Mouse (Mus musculus): Measurements from ENCODE around the gene Thbd. TPM values are rescaled to one million over a fixed set of nuclear protein-coding genes. Genes with fewer than 3 reads are reported as not detected.
A peak's percentile ranks its signal among the peaks of the same experiment; 100 is the strongest.

Gene Thbd
- polyA plus RNA-seq, 1 experiment = 550 TPM

- Histone ChIP-seq H3K4me1 (ENCODE audit: control insufficient read depth, insufficient read depth, low read length) (peaks cover 18% of the 10 kb centered on the region), H3K4me3 (replicated peaks; ENCODE audit: extremely low read depth, low read depth, low read length) (no peak overlapping the region)
- TF ChIP-seq CTCF (IDR thresholded peaks at IDR 0.05; ENCODE audit: insufficient read depth, low read length) (peak; percentile 65), POLR2A (IDR thresholded peaks at IDR 0.05; ENCODE audit: borderline replicate concordance, extremely low read depth, low read depth, low read length) (no peak)
- DNase-seq = peak; percentile 45
- 73% methylated on average over 10 of the region's 10 CpGs for WGBS
These were observed 32.5 kb downstream of the Thbd start for GRCm38 (mm10) chr2:148375326-148376150.

GRCm38 (mm10) chr2:148373602-148374071 is 34.4 kb downstream of the Thbd start:
- TF ChIP-seq POLR2A (IDR thresholded peaks at IDR 0.05; ENCODE audit: borderline replicate concordance, extremely low read depth, low read depth, low read length) (no peak), CTCF (IDR thresholded peaks at IDR 0.05; ENCODE audit: insufficient read depth, low read length) (no peak)
- 36% methylated on average over 2 of the region's 2 CpGs for WGBS

GRCm38 (mm10) chr2:148371743-148372630 is 36.0 kb downstream of the Thbd start:
- 48% methylated on average over 4 of the region's 4 CpGs for WGBS
- DNase-seq = no peak
- no peak for TF ChIP-seq POLR2A (IDR thresholded peaks at IDR 0.05; ENCODE audit: borderline replicate concordance, extremely low read depth, low read depth, low read length)
- TF ChIP-seq CTCF (IDR thresholded peaks at IDR 0.05; ENCODE audit: insufficient read depth, low read length) = no peak
- no peak overlapping the region for H3K4me3 ChIP-seq (replicated peaks; ENCODE audit: extremely low read depth, low read depth, low read length)
- peaks cover 9% of the 10 kb centered on the region for H3K4me1 ChIP-seq (ENCODE audit: control insufficient read depth, insufficient read depth, low read length)

More at GRCm38 (mm10) chr2:148373602-148374071, 34.4 kb downstream of the Thbd start:
- H3K4me1 ChIP-seq (ENCODE audit: control insufficient read depth, insufficient read depth, low read length) = peaks cover 9% of the 10 kb centered on the region
- H3K4me3 ChIP-seq (replicated peaks; ENCODE audit: extremely low read depth, low read depth, low read length) = no peak overlapping the region
- DNase-seq = no peak

- TF ChIP-seq CTCF (IDR thresholded peaks at IDR 0.05; ENCODE audit: insufficient read depth, low read length) (no peak), POLR2A (IDR thresholded peaks at IDR 0.05; ENCODE audit: borderline replicate concordance, extremely low read depth, low read depth, low read length) (no peak)
- H3K4me3 ChIP-seq (replicated peaks; ENCODE audit: extremely low read depth, low read depth, low read length) = no peak overlapping the region
- H3K4me1 ChIP-seq (ENCODE audit: control insufficient read depth, insufficient read depth, low read length) = peaks cover 9% of the 10 kb centered on the region; the same call in 1 of the 2 replicates
- no peak for DNase-seq
- 28% methylated on average over 1 of the region's 1 CpGs for WGBS
These were observed 42.8 kb downstream of the Thbd start for GRCm38 (mm10) chr2:148365227-148365626.

DNA sequence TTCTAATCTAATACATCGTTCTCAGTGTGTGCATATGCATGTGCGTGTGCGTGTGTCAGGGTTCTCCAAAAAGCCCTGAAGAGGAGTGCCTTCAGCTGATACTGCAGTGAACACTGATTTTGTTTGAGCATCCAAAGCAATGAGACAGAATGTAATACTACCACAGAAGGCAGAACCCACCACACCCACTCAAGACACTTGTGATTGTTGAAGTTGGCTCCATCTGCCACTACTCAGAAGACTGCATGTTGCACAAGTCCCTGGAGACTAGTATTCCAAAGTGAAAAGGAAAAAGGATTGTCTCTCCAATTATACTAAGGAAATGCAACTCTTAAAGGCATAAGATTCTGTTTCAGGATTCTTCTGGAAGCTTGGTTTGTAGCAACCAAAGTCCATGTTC is 43.5 kb downstream of the Thbd start:
- 82% methylated on average over 3 of the region's 3 CpGs for WGBS
- peaks cover 9% of the 10 kb centered on the region; the same call in 1 of the 2 replicates for H3K4me1 ChIP-seq (ENCODE audit: control insufficient read depth, insufficient read depth, low read length)
- TF ChIP-seq CTCF (IDR thresholded peaks at IDR 0.05; ENCODE audit: insufficient read depth, low read length) (no peak), POLR2A (IDR thresholded peaks at IDR 0.05; ENCODE audit: borderline replicate concordance, extremely low read depth, low read depth, low read length) (no peak)
- no peak overlapping the region for H3K4me3 ChIP-seq (replicated peaks; ENCODE audit: extremely low read depth, low read depth, low read length)
- no peak for DNase-seq

DNA sequence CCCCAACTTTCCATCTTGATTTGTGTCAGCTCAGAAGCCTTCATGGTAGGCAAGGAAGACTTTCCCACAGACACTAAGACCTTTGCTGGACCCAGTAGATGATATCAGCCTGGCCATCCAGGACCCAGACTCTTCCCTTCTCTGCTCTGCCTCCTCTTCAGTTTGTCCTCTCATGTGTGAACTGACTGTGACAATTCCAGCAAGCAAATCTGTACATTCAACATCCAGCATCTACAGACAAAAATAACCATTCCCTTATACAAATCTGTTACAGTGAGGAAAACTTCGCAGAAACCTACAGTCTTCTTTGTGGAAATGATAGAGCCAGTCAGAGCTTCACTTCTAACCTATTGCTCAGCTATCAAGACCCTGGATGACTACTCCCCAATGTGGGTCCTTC is 50.8 kb downstream of the Thbd start:
- Histone ChIP-seq H3K4me1 (ENCODE audit: control insufficient read depth, insufficient read depth, low read length) (peaks cover 4% of the 10 kb centered on the region; the same call in 1 of the 2 replicates), H3K4me3 (replicated peaks; ENCODE audit: extremely low read depth, low read depth, low read length) (no peak overlapping the region)
- 91% methylated on average over 1 of the region's 1 CpGs for WGBS
- no peak for DNase-seq
- TF ChIP-seq CTCF (IDR thresholded peaks at IDR 0.05; ENCODE audit: insufficient read depth, low read length) = no peak
- TF ChIP-seq POLR2A (IDR thresholded peaks at IDR 0.05; ENCODE audit: borderline replicate concordance, extremely low read depth, low read depth, low read length) = no peak

Other genes with a start within 250 kb of the Thbd start
- gene Sstr4, start 12.8 kb downstream of the Thbd start, polyA plus RNA-seq (2012; rRNA removed) = 8.3 and 10.8 TPM in 2 replicates
- 81.8 and 82.1 TPM in 2 replicates for gene Cd93, start 35.4 kb upstream of the Thbd start, polyA plus RNA-seq (2012; rRNA removed)

All from lung, adult 2 months (tissue).